Mouse (Mus musculus) CH12.LX (cell line): Measurements from ENCODE around the gene Mrtfa. TPM values are rescaled to one million over a fixed set of nuclear protein-coding genes. Genes with fewer than 3 reads are reported as not detected.

ENCODE experiments used
- DNase-seq: peaks from one replicate; pipeline ENCODE4 v3.0.0-alpha.2; 2013; ENCODE audit errors: extremely low read depth
- H3K27ac ChIP-seq: 2 replicates; pipeline ENCODE4 v1.5.1; 2012; ENCODE audit warnings: low read depth, mild to moderate bottlenecking, control low read depth, moderate library complexity; ENCODE audit not compliant: insufficient read depth
- H3K27me3 ChIP-seq: replicated peaks from 2 replicates; pipeline ENCODE3; 2012; ENCODE audit warnings: inconsistent platforms
- H3K36me3 ChIP-seq, 2 experiments: replicated peaks in 1 of 2; 2 replicates each; pipeline versions ENCODE3 to v1.6.1; 2012; ENCODE audit warnings: inconsistent platforms in 1 of 2, low read length in 1 of 2, mild to moderate bottlenecking in 1 of 2, mixed read lengths in 1 of 2, moderate library complexity in 1 of 2; ENCODE audit not compliant: control insufficient read depth in 1 of 2, insufficient read depth in 1 of 2
- H3K4me1 ChIP-seq, 2 experiments: 2 replicates each; pipeline ENCODE4 v1.6.1; 2012; ENCODE audit warnings: inconsistent platforms in 1 of 2, moderate library complexity in 1 of 2; ENCODE audit not compliant: insufficient read depth in 2 of 2, control insufficient read depth in 1 of 2
- H3K4me2 ChIP-seq: 2 replicates; pipeline ENCODE4 v1.6.1; 2012; ENCODE audit warnings: low read depth, mild to moderate bottlenecking, control low read depth; ENCODE audit not compliant: poor library complexity, insufficient read depth, severe bottlenecking
- H3K4me3 ChIP-seq, 3 experiments: fragments of 150-350 bp in 1 of 3; sonication (generic) in 1 of 3; replicated peaks in 1 of 3; 2 replicates each; pipeline versions ENCODE3 to v1.5.1; 2011 to 2012; ENCODE audit warnings: low read depth in 2 of 3, low read length in 2 of 3, mild to moderate bottlenecking in 2 of 3, moderate library complexity in 2 of 3, control low read depth in 1 of 3, improper control_type of control experiment in 1 of 3, inconsistent platforms in 1 of 3, mixed read lengths in 1 of 3; ENCODE audit not compliant: poor library complexity in 1 of 3
- H3K79me2 ChIP-seq: replicated peaks from 2 replicates; pipeline ENCODE4 v1.6.1; 2012; ENCODE audit warnings: mild to moderate bottlenecking, moderate library complexity; ENCODE audit not compliant: control insufficient read depth, poor library complexity, insufficient read depth, severe bottlenecking; ENCODE audit errors: extremely low read depth
- H3K9ac ChIP-seq: 2 replicates; pipeline ENCODE4 v1.6.1; 2012; ENCODE audit warnings: low read depth, mild to moderate bottlenecking, control low read depth, moderate library complexity; ENCODE audit not compliant: insufficient read depth
- H3K9me3 ChIP-seq: replicated peaks from 2 replicates; pipeline ENCODE3; 2012; ENCODE audit warnings: low read length, inconsistent platforms, mixed read lengths
- CHD2 ChIP-seq: IDR thresholded peaks from 2 replicates; pipeline ENCODE4 v1.6.1; 2011; ENCODE audit warnings: low read length, improper control_type of control experiment
- CTCF ChIP-seq, 2 experiments: IDR thresholded peaks in 1 of 2; conservative IDR thresholded peaks in 1 of 2; 2 replicates each; pipeline ENCODE4 v1.5.1; 2011 to 2012; ENCODE audit warnings: low read depth in 2 of 2, low read length in 2 of 2, improper control_type of control experiment in 1 of 2, inconsistent platforms in 1 of 2, mild to moderate bottlenecking in 1 of 2, moderate library complexity in 1 of 2
- E2F4 ChIP-seq: IDR thresholded peaks from 2 replicates; pipeline ENCODE4 v1.6.1; 2011; ENCODE audit warnings: low read depth, low read length, improper control_type of control experiment; ENCODE audit not compliant: insufficient replicate concordance
- ELF1 ChIP-seq: IDR thresholded peaks from 2 replicates; pipeline ENCODE4 v1.6.1; 2014; ENCODE audit warnings: low read depth, mild to moderate bottlenecking, inconsistent platforms, low read length, improper control_type of control experiment
- EP300 ChIP-seq: IDR thresholded peaks from 2 replicates; pipeline ENCODE4 v1.6.1; 2011; ENCODE audit warnings: low read length, improper control_type of control experiment
- ETS1 ChIP-seq: conservative IDR thresholded peaks from 2 replicates; pipeline ENCODE4 v1.6.1; 2012; ENCODE audit warnings: low read depth, mild to moderate bottlenecking, inconsistent platforms, low read length, improper control_type of control experiment, moderate library complexity
- GABPA ChIP-seq: IDR thresholded peaks from 2 replicates; pipeline ENCODE4 v1.6.1; 2012; ENCODE audit warnings: low read depth, low read length, improper control_type of control experiment, inconsistent platforms; ENCODE audit not compliant: insufficient replicate concordance
- HCFC1 ChIP-seq: IDR thresholded peaks from 2 replicates; pipeline ENCODE4 v1.6.1; 2012; ENCODE audit warnings: low read depth, mild to moderate bottlenecking, inconsistent platforms, low read length, improper control_type of control experiment
- IRF4 ChIP-seq: IDR thresholded peaks from 2 replicates; pipeline ENCODE4 v1.6.1; 2014; ENCODE audit warnings: low read depth, mild to moderate bottlenecking, inconsistent platforms, low read length, improper control_type of control experiment
- JUND ChIP-seq: conservative IDR thresholded peaks from 2 replicates; pipeline ENCODE4 v1.6.1; 2011; ENCODE audit warnings: low read depth, low read length, improper control_type of control experiment
- KAT2A ChIP-seq: IDR thresholded peaks from 2 replicates; pipeline ENCODE4 v1.6.1; 2012; ENCODE audit warnings: low read length, improper control_type of control experiment, inconsistent platforms; ENCODE audit not compliant: insufficient replicate concordance
- MAFK ChIP-seq: IDR thresholded peaks from 2 replicates; pipeline ENCODE4 v1.6.1; 2011; ENCODE audit warnings: low read length, improper control_type of control experiment; ENCODE audit not compliant: insufficient replicate concordance
- MEF2A ChIP-seq: IDR thresholded peaks from 2 replicates; pipeline ENCODE4 v1.6.1; 2014; ENCODE audit warnings: low read depth, mild to moderate bottlenecking, inconsistent platforms, low read length, improper control_type of control experiment, borderline replicate concordance
- MXI1 ChIP-seq: IDR thresholded peaks from 2 replicates; pipeline ENCODE4 v1.6.1; 2011; ENCODE audit warnings: mild to moderate bottlenecking, low read depth, low read length, improper control_type of control experiment
- PAX5 ChIP-seq: IDR thresholded peaks from 2 replicates; pipeline ENCODE4 v1.6.1; 2012; ENCODE audit warnings: low read length, inconsistent platforms, mixed read lengths
- POLR2A ChIP-seq: IDR thresholded peaks from 2 replicates; pipeline ENCODE4 v1.6.1; 2011; ENCODE audit warnings: low read depth, mild to moderate bottlenecking, improper control_type of control experiment, low read length
- POLR2AphosphoS2 ChIP-seq: IDR thresholded peaks from 2 replicates; pipeline ENCODE4 v1.6.1; 2011; ENCODE audit warnings: low read depth, low read length, improper control_type of control experiment
- RAD21 ChIP-seq: IDR thresholded peaks from 2 replicates; pipeline ENCODE4 v1.6.1; 2011; ENCODE audit warnings: low read depth, mild to moderate bottlenecking, low read length, improper control_type of control experiment, moderate library complexity
- RCOR1 ChIP-seq: conservative IDR thresholded peaks from 2 replicates; pipeline ENCODE4 v1.6.1; 2012; ENCODE audit warnings: low read depth, mild to moderate bottlenecking, inconsistent platforms, low read length, improper control_type of control experiment
- SIN3A ChIP-seq: IDR thresholded peaks from 2 replicates; pipeline ENCODE4 v1.6.1; 2012; ENCODE audit warnings: low read length, improper control_type of control experiment, inconsistent platforms
- SMC3 ChIP-seq: IDR thresholded peaks from 2 replicates; pipeline ENCODE4 v1.6.1; 2011; ENCODE audit warnings: low read depth, low read length, improper control_type of control experiment
- TBP ChIP-seq: conservative IDR thresholded peaks from 2 replicates; pipeline ENCODE4 v1.6.1; 2011; ENCODE audit warnings: low read depth, low read length, improper control_type of control experiment
- TCF12 ChIP-seq: IDR thresholded peaks from 2 replicates; pipeline ENCODE4 v1.6.1; 2014; ENCODE audit warnings: low read depth, mild to moderate bottlenecking, inconsistent platforms, low read length, improper control_type of control experiment
- UBTF ChIP-seq: IDR thresholded peaks from 2 replicates; pipeline ENCODE4 v1.6.1; 2012; ENCODE audit warnings: low read depth, mild to moderate bottlenecking, inconsistent platforms, low read length, improper control_type of control experiment, moderate library complexity
- USF1 ChIP-seq: IDR thresholded peaks from 2 replicates; pipeline ENCODE4 v1.6.1; 2014; ENCODE audit warnings: low read depth, mild to moderate bottlenecking, inconsistent platforms, low read length, improper control_type of control experiment
- ZC3H11A ChIP-seq: IDR thresholded peaks from 2 replicates; pipeline ENCODE4 v1.6.1; 2012; ENCODE audit warnings: low read depth, mild to moderate bottlenecking, inconsistent platforms, low read length, improper control_type of control experiment
- dilution Hi-C: fragments of 300-500 bp; cut with MboI; formaldehyde crosslinking; loops from 2 replicates; pipeline ENCODE4 v1.14.3; 2020; ENCODE audit warnings: low sequenced_read_pairs; ENCODE audit not compliant: extremely low pct_unique_long_range_greater_than_20kb, extremely low pct_ligation_motif_present
- in situ Hi-C: fragments of 300-500 bp; cut with MboI; formaldehyde crosslinking; loops from 3 replicates; pipeline ENCODE4 v1.14.3; 2019; ENCODE audit warnings: low sequenced_read_pairs, low pct_ligation_motif_present, low pct_unique_long_range_greater_than_20kb, mixed read lengths
- polyA plus RNA-seq: library from polyadenylated mRNA; unstranded; fragments of >175 nt; gene quantifications from 2 replicates; pipeline ENCODE4 v1.2.1, GENCODE M21; 2012; ENCODE audit warnings: low read depth; ENCODE audit not compliant: insufficient read length
- total RNA-seq, 2 experiments: library from RNA; depleted of rRNA; stranded (reverse); fragments of 300-350 nt in 1 of 2; fragments of >200 nt in 1 of 2; gene quantifications; 2 replicates each; pipeline ENCODE4 v1.2.3; 2012 to 2014

The Mrtfa gene
- total and polyA plus RNA-seq, 3 experiments = 4.6 to 23.2 (median 8.2) TPM

DNA sequence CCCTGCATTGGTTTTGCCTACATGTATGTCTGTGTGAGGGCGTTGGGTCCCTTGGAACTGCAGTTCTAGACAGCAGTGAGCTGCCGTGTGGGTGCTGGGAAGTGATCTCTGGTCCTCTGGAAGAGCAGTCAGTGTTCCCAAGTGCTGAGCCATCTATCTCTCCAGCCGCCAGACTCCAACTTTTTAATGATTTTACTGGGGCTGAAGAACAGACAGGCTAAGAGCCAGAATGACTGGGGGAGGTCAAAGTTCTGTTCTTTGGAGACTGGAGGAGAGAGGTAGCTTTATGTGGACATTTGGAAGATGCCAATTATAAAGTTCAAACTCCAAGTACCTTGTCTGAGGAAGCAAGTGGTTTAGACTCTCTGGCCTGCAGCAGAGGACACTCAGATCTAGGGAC lies 39.2 kb upstream of the Mrtfa start:
- H3K4me3 ChIP-seq = no peak overlapping the region
- H3K9me3 ChIP-seq = no peaks in the 10 kb centered on the region
- H3K27ac ChIP-seq = no peak overlapping the region
- no peaks in the 10 kb centered on the region for H3K36me3 ChIP-seq
- no peak for DNase-seq
- H3K4me1 ChIP-seq = no peaks in the 10 kb centered on the region
- no peak overlapping the region for H3K4me2 ChIP-seq
- no peaks in the 10 kb centered on the region for H3K79me2 ChIP-seq
- TF ChIP-seq TCF12 (no peak), CTCF (conservative IDR thresholded peaks at IDR 0.05 in 1 of 2, IDR thresholded peaks at IDR 0.05 in 1 of 2; ENCODE audit: low read depth in 2 of 2, low read length in 2 of 2) (no peak), HCFC1 (no peak), E2F4 (no peak), POLR2AphosphoS2 (no peak), CHD2 (no peak), ETS1 (no peak), MEF2A (no peak), USF1 (no peak), MXI1 (no peak), RCOR1 (no peak), IRF4 (no peak), KAT2A (no peak), SMC3 (no peak)
- TF ChIP-seq, all 38 proteins: peak for 0
- in situ Hi-C loops (no loop called here), dilution Hi-C loops (no loop called here)
- Histone ChIP-seq H3K9ac (no peak overlapping the region), H3K27me3 (peaks cover 8% of the 10 kb centered on the region)

DNA sequence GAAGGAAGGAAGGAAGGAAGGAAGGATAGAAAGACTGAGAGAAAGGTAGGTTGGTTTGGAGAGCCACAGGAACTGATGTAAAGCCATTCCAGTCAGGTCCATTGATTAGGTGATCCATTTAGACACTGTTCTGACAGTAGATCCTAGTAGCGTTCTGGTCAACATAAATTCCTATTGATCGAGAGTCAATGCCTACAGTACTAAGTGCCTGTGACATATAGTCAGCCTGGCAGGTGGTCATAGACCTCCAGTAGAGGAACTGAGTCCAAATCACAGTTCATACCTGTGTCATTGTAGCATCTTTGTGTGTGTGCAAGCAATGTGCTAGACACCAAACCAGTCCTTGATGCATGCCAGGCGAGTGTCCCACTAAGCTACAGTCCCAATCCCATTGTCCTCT lies 37.7 kb upstream of the Mrtfa start:
- in situ Hi-C loops (no loop called here), dilution Hi-C loops (no loop called here)
- Histone ChIP-seq H3K9me3 (no peaks in the 10 kb centered on the region), H3K4me3 (no peak overlapping the region), H3K27ac (no peak overlapping the region), H3K4me2 (no peak overlapping the region), H3K79me2 (no peaks in the 10 kb centered on the region), H3K9ac (no peak overlapping the region), H3K36me3 (no peaks in the 10 kb centered on the region), H3K27me3 (peaks cover 4% of the 10 kb centered on the region), H3K4me1 (no peaks in the 10 kb centered on the region)
- DNase-seq = no peak
- no peak for TF ChIP-seq ZC3H11A
- no peak for TF ChIP-seq MAFK
- no peak for TF ChIP-seq POLR2A
- no peak for TF ChIP-seq PAX5
- no peak for TF ChIP-seq CHD2
- TF ChIP-seq HCFC1 = no peak
- no peak for TF ChIP-seq E2F4
- no peak for TF ChIP-seq UBTF
- no peak for TF ChIP-seq ELF1
- TF ChIP-seq EP300 = no peak
- no peak for TF ChIP-seq CTCF (conservative IDR thresholded peaks at IDR 0.05 in 1 of 2, IDR thresholded peaks at IDR 0.05 in 1 of 2; ENCODE audit: low read depth in 2 of 2, low read length in 2 of 2)
- TF ChIP-seq GABPA = no peak
- no peak for TF ChIP-seq TBP
- no peak for TF ChIP-seq RAD21
- TF ChIP-seq JUND = no peak
- no peak for TF ChIP-seq ETS1
- TF ChIP-seq SIN3A = no peak
- TF ChIP-seq SMC3 = no peak
- TF ChIP-seq IRF4 = no peak
- TF ChIP-seq, all 38 proteins: peak for 0
